Mouse (Mus musculus): ENCODE data around the gene Fam221a. TPM values are rescaled to one million over a fixed set of nuclear protein-coding genes. Genes with fewer than 3 reads are reported as not detected.
"Not testable (repeated sequence)": the region's sequence is repeated elsewhere in the genome, so short reads cannot be mapped to it uniquely, and the experiment has no call there.

The Fam221a gene
- polyA plus RNA-seq, 1 experiment = not detected

DNA sequence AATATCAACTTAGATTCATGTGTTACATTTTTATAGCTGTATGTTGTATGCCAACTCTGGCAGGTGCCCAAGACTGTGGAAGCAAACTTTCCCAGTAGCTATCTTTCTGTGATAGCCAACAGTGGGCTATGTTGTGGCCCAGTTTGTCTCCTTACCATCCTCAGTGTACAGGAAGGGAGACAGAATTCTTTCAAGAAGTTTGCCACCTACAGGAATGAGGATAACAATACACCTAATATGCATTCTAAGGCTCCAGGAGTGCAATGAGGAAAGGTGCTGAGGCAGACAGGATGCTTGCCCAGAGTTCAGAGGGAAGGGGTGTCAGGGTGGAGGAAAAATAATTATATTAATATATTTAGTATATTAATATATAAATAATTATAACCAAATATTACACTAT, 7.1 kb upstream of the Fam221a start:
- TF ChIP-seq POLR2A (IDR thresholded peaks at IDR 0.05; ENCODE audit: insufficient read depth, low read depth, low read length) (no peak), CTCF (IDR thresholded peaks at IDR 0.05; ENCODE audit: insufficient read depth, low read depth, low read length) (no peak)
- H3K4me1 ChIP-seq (ENCODE audit: control insufficient read depth, insufficient read depth, low read length) = no peaks in the 10 kb centered on the region
- no peak overlapping the region for H3K4me3 ChIP-seq (ENCODE audit: insufficient read depth, low read depth, low read length)
- H3K27ac ChIP-seq (ENCODE audit: insufficient read depth, low read depth, low read length) = no peak overlapping the region

- WGBS = 26% methylated on average over 3 of the region's 3 CpGs
- Histone ChIP-seq H3K4me1 (ENCODE audit: control insufficient read depth, insufficient read depth, low read length) (peaks cover 8% of the 10 kb centered on the region), H3K27ac (ENCODE audit: insufficient read depth, low read depth, low read length) (no peak overlapping the region), H3K4me3 (ENCODE audit: insufficient read depth, low read depth, low read length) (no peak overlapping the region)
- no peak for TF ChIP-seq POLR2A (IDR thresholded peaks at IDR 0.05; ENCODE audit: insufficient read depth, low read depth, low read length)
- no peak for TF ChIP-seq CTCF (IDR thresholded peaks at IDR 0.05; ENCODE audit: insufficient read depth, low read depth, low read length)
Measured at GRCm38 (mm10) chr6:49368212-49368611, 673 bp downstream of the Fam221a start.

DNA sequence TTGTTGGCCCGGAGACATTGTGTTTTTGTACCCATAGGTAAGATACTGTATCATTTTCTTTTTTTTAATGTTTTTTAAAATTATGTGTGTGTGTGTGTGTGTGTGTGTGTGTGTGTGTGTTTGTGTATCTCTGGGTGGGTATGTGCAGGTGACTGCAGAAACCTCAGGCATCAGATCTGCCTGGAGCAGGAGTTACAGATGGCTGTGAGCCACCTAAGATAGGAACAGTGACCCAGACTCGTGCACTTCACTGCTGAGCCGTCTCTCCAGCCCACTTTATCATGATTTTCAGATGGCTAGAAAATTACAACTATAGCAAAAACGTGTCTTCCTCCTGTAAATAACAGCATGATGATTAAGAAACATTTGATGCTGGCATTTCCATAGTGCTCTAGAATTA, 5.2 kb downstream of the Fam221a start:
- TF ChIP-seq CTCF (IDR thresholded peaks at IDR 0.05; ENCODE audit: insufficient read depth, low read depth, low read length) (no peak), POLR2A (IDR thresholded peaks at IDR 0.05; ENCODE audit: insufficient read depth, low read depth, low read length) (no peak)
- WGBS = 91% methylated on average over 4 of the region's 4 CpGs
- Histone ChIP-seq H3K4me3 (ENCODE audit: insufficient read depth, low read depth, low read length) (no peak overlapping the region), H3K4me1 (ENCODE audit: control insufficient read depth, insufficient read depth, low read length) (peaks cover 4% of the 10 kb centered on the region), H3K27ac (ENCODE audit: insufficient read depth, low read depth, low read length) (no peak overlapping the region)

DNA sequence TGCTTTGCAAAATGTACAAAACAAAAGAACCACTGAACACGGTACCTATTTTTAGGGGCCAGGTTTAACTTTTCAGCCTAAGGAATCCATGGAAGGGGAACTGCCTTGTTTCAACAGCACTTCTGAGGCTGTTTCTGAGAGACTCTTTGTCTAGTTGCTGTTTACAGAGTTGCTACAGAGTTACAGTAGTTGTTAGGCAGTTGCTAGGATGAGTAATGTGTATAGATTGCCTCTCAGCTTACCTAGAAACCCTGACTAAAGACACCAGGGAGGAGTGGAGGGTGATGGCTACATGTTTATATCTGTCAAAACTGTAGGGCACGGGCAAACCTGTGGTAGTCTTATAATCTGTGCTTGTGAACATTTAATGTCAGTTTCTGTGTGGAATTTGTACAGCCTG, 6.4 kb downstream of the Fam221a start:
- no peak for TF ChIP-seq CTCF (IDR thresholded peaks at IDR 0.05; ENCODE audit: insufficient read depth, low read depth, low read length)
- no peak for TF ChIP-seq POLR2A (IDR thresholded peaks at IDR 0.05; ENCODE audit: insufficient read depth, low read depth, low read length)
- 53% methylated on average over 2 of the region's 2 CpGs for WGBS
- H3K4me1 ChIP-seq (ENCODE audit: control insufficient read depth, insufficient read depth, low read length) = no peaks in the 10 kb centered on the region

DNA sequence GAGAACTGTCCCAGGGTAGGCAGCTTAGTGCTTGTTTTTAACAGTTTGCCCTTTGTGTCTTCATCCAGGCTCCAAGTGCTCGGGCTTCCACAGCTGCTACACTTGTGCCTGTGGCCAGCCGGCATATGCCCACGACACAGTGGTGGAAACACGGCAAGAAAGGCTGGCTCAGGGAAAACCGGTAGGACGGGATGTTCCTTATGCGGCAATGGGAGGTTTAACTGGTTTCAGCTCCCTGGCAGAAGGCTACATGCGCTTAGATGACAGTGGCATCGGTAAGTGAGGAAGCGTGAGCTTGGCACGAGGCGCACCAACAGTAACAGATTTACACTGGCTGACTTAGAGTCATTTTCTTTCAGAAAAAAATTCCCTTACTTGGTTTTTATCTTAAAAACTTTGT, 10.8 kb downstream of the Fam221a start:
- TF ChIP-seq CTCF (IDR thresholded peaks at IDR 0.05; ENCODE audit: insufficient read depth, low read depth, low read length) (no peak), POLR2A (IDR thresholded peaks at IDR 0.05; ENCODE audit: insufficient read depth, low read depth, low read length) (no peak)
- WGBS = 68% methylated on average over 12 of the region's 12 CpGs
- Histone ChIP-seq H3K27ac (ENCODE audit: insufficient read depth, low read depth, low read length) (no peak overlapping the region), H3K4me3 (ENCODE audit: insufficient read depth, low read depth, low read length) (no peak overlapping the region), H3K4me1 (ENCODE audit: control insufficient read depth, insufficient read depth, low read length) (no peaks in the 10 kb centered on the region)

More for the DNA sequence above, 6.4 kb downstream of the Fam221a start:
- Histone ChIP-seq H3K27ac (ENCODE audit: insufficient read depth, low read depth, low read length) (no peak overlapping the region), H3K4me3 (ENCODE audit: insufficient read depth, low read depth, low read length) (no peak overlapping the region)

- TF ChIP-seq POLR2A (IDR thresholded peaks at IDR 0.05; ENCODE audit: insufficient read depth, low read depth, low read length) = no peak
- TF ChIP-seq CTCF (IDR thresholded peaks at IDR 0.05; ENCODE audit: insufficient read depth, low read depth, low read length) = no peak
Measured at GRCm38 (mm10) chr6:49394276-49394675, 26.7 kb downstream of the Fam221a start.

DNA sequence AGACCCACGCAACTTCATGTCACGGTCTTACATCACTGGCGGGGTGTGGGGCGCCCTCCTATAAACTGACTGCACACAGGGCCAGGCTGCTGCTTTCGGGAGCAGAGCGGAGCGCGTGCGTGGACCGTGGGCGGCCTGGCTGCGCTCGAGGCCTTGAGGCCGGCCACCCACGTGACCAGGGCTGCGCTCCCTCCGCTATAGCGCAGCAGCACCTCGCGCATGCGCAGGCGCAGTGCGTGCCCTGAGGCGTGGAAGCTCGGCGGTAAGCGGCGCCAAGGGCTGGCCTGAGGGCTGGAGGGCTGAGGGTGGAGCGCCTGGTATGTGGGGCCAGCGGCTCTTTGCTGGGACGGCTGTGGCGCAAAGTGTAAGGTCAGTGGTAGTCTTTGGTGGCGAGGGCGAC, 27.8 kb downstream of the Fam221a start, which contains the start of gene Stk31:
Gene Stk31 (plus strand): TSS at position 289 of the 400 bp plus-strand sequence.
- 90% methylated on average over 34 of the region's 34 CpGs for WGBS
- Histone ChIP-seq H3K4me1 (ENCODE audit: control insufficient read depth, insufficient read depth, low read length) (no peaks in the 10 kb centered on the region), H3K4me3 (ENCODE audit: insufficient read depth, low read depth, low read length) (no peak within 1 kb of the TSS), H3K27ac (ENCODE audit: insufficient read depth, low read depth, low read length) (no peak within 1 kb of the TSS)
- TF ChIP-seq POLR2A (IDR thresholded peaks at IDR 0.05; ENCODE audit: insufficient read depth, low read depth, low read length) = no peak
- TF ChIP-seq CTCF (IDR thresholded peaks at IDR 0.05; ENCODE audit: insufficient read depth, low read depth, low read length) = no peak

More at GRCm38 (mm10) chr6:49394276-49394675, 26.7 kb downstream of the Fam221a start:
- WGBS = 72% methylated on average over 1 of the region's 1 CpGs
- no peak overlapping the region for H3K27ac ChIP-seq (ENCODE audit: insufficient read depth, low read depth, low read length)
- H3K4me1 ChIP-seq (ENCODE audit: control insufficient read depth, insufficient read depth, low read length) = no peaks in the 10 kb centered on the region
- no peak overlapping the region for H3K4me3 ChIP-seq (ENCODE audit: insufficient read depth, low read depth, low read length)

DNA sequence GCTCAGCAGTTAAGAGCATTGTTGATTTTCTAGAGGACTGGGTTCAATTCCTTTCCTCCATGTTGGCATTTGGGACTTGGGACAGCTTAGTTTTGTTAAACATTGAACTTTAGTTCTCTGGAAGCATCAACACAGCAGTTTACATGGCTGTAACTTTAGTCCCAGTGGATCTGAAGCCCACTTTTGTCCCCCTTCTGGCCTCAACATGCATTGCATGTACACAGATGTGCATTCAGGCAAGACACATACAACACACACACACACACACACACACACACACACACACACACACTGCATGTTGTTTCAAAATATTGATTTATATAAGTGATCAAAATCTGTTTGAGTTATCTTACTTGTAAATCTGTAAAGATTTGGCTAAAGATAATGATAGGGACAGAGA, 29.9 kb downstream of the Fam221a start:
- H3K4me1 ChIP-seq (ENCODE audit: control insufficient read depth, insufficient read depth, low read length) = no peaks in the 10 kb centered on the region
- no peak overlapping the region for H3K27ac ChIP-seq (ENCODE audit: insufficient read depth, low read depth, low read length)
- H3K4me3 ChIP-seq (ENCODE audit: insufficient read depth, low read depth, low read length) = no peak overlapping the region
- TF ChIP-seq POLR2A (IDR thresholded peaks at IDR 0.05; ENCODE audit: insufficient read depth, low read depth, low read length) (no peak), CTCF (IDR thresholded peaks at IDR 0.05; ENCODE audit: insufficient read depth, low read depth, low read length) (no peak)

DNA sequence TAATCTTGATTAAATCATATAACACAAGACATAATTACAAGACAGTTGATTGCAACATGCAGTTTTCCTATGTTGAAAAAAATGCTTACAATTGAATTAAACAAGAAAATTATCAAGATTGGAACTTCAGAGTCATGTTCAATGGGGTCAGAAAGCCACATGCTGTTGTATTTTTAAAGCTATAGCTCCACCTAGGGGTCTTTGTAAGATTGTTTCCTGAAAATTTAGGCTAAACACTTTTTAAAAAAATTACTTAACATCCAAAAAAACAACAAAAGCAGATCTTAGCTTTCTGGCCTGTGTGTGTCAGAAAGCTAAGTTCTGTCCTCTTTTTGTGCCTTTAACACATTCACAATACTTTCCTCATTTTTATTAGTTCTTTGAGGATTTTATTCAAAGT, 30.8 kb downstream of the Fam221a start:
- Histone ChIP-seq H3K27ac (ENCODE audit: insufficient read depth, low read depth, low read length) (no peak overlapping the region), H3K4me1 (ENCODE audit: control insufficient read depth, insufficient read depth, low read length) (no peaks in the 10 kb centered on the region), H3K4me3 (ENCODE audit: insufficient read depth, low read depth, low read length) (no peak overlapping the region)
- TF ChIP-seq CTCF (IDR thresholded peaks at IDR 0.05; ENCODE audit: insufficient read depth, low read depth, low read length) = no peak
- TF ChIP-seq POLR2A (IDR thresholded peaks at IDR 0.05; ENCODE audit: insufficient read depth, low read depth, low read length) = no peak

DNA sequence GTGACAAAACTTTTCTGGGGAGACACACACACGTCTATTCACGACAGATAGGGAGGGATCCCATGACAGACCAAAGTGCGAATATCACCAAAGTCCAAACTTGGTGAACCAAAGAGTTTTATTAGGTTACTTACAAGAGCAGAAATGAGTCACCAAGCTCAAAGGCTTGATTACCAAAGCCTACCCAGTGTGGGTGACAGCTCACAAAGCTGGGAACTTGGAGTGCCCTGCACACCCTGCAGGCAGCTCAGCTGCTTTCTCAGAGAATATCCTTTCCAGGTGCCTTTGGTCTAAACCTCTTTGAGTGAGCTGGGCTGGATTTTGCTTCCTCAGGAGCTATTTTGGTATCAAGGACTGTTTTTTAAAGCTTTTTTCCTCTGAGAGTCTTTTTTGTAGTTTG, 43.3 kb downstream of the Fam221a start:
- no peak overlapping the region for H3K27ac ChIP-seq (ENCODE audit: insufficient read depth, low read depth, low read length)
- H3K4me3 ChIP-seq (ENCODE audit: insufficient read depth, low read depth, low read length) = no peak overlapping the region
- TF ChIP-seq POLR2A (IDR thresholded peaks at IDR 0.05; ENCODE audit: insufficient read depth, low read depth, low read length) (no peak), CTCF (IDR thresholded peaks at IDR 0.05; ENCODE audit: insufficient read depth, low read depth, low read length) (no peak)
- WGBS = 71% methylated on average over 3 of the region's 3 CpGs
- H3K4me1 ChIP-seq (ENCODE audit: control insufficient read depth, insufficient read depth, low read length) = no peaks in the 10 kb centered on the region

- H3K4me3 ChIP-seq (ENCODE audit: insufficient read depth, low read depth, low read length) = not testable (repeated sequence)
- 71% methylated on average over 2 of the region's 2 CpGs for WGBS
Measured at GRCm38 (mm10) chr6:49412967-49413366, 45.4 kb downstream of the Fam221a start.

More at GRCm38 (mm10) chr6:49412967-49413366, 45.4 kb downstream of the Fam221a start:
- H3K27ac ChIP-seq (ENCODE audit: insufficient read depth, low read depth, low read length); H3K4me1 ChIP-seq (ENCODE audit: control insufficient read depth, insufficient read depth, low read length): not testable (repeated sequence)

Measured in olfactory bulb, adult 2 months (tissue).